Mouse (Mus musculus) C2C12 (cell line): Measurements from ENCODE around the gene Ctse.

Experiments used
- CTCF ChIP-seq: IDR thresholded peaks from one replicate; pipeline ENCODE4 v1.5.1; 2011; ENCODE audit not compliant: control insufficient read depth, insufficient read depth, insufficient read length
- MAX ChIP-seq: IDR thresholded peaks from one replicate; pipeline ENCODE4 v1.6.1; 2011; ENCODE audit warnings: mild to moderate bottlenecking, control low read depth
- MYOD1 ChIP-seq: IDR thresholded peaks from one replicate; pipeline ENCODE4 v1.6.1; 2011; ENCODE audit warnings: low read depth; ENCODE audit not compliant: control insufficient read depth, insufficient read length
- USF1 ChIP-seq: IDR thresholded peaks from one replicate; pipeline ENCODE4 v1.6.1; 2011; ENCODE audit warnings: low read depth, mild to moderate bottlenecking, control low read depth, moderate library complexity

GRCm38 (mm10) chr1:131723549-131723948, 85.4 kb downstream of the Ctse start:
- TF ChIP-seq CTCF: no peak
- TF ChIP-seq MYOD1: no peak
- TF ChIP-seq USF1: no peak
- no peak for TF ChIP-seq MAX
